Mouse (Mus musculus): ENCODE measurements at regions not wholly inside any gene's neighbourhood (a gene's known extent, or its start where the extent isn't known, plus 50 kb on each side); places are given as distances from the start of the nearest gene placed in this dataset.

GRCm38 (mm10) chr15:63532337-63533055 is 312.5 kb downstream of the Gsdmc2 start:
- no peak for DNase-seq

- DNase-seq = no peak
These were observed 317.7 kb downstream of the Gsdmc2 start for GRCm38 (mm10) chr15:63527318-63527717.

GRCm38 (mm10) chr15:63526820-63527219 is 318.2 kb downstream of the Gsdmc2 start:
- no peak for DNase-seq

- no peak for DNase-seq
These were observed 327.7 kb downstream of the Gsdmc2 start for GRCm38 (mm10) chr15:63517301-63517700.

- DNase-seq = no peak
These were observed 344.5 kb downstream of the Gsdmc2 start for GRCm38 (mm10) chr15:63500453-63500852.

- no peak for DNase-seq
These were observed 346.5 kb downstream of the Gsdmc2 start for GRCm38 (mm10) chr15:63498483-63498882.

GRCm38 (mm10) chr15:63497207-63497606 is 347.8 kb downstream of the Gsdmc2 start:
- no peak for DNase-seq

- DNase-seq = no peak
These were observed 360.1 kb downstream of the Gsdmc2 start for GRCm38 (mm10) chr15:63484910-63485309.

GRCm38 (mm10) chr15:63484217-63484887 is 360.6 kb downstream of the Gsdmc2 start:
- peak; percentile 34 for DNase-seq

- DNase-seq = no peak
These were observed 365.6 kb downstream of the Gsdmc2 start for GRCm38 (mm10) chr15:63479270-63479805.

- no peak for DNase-seq
These were observed 378.1 kb downstream of the Gsdmc2 start for GRCm38 (mm10) chr15:63466916-63467315.

- no peak for DNase-seq
These were observed 392.4 kb downstream of the Gsdmc2 start for GRCm38 (mm10) chr15:63452529-63452928.

- no peak for DNase-seq
These were observed 398.7 kb downstream of the Gsdmc2 start for GRCm38 (mm10) chr15:63446288-63446687.

GRCm38 (mm10) chr15:63445016-63445415 is 400.0 kb downstream of the Gsdmc2 start:
- DNase-seq = no peak

- DNase-seq = no peak
These were observed 402.7 kb downstream of the Gsdmc2 start for GRCm38 (mm10) chr15:63442146-63442780.

- no peak for DNase-seq
These were observed 432.3 kb downstream of the Gsdmc2 start for GRCm38 (mm10) chr15:63412649-63413048.

GRCm38 (mm10) chr15:63411771-63412118 is 433.2 kb downstream of the Gsdmc2 start:
- no peak for DNase-seq

- DNase-seq = no peak
These were observed 433.8 kb downstream of the Gsdmc2 start for GRCm38 (mm10) chr15:63410994-63411770.

GRCm38 (mm10) chr15:63400445-63400844 is 444.5 kb downstream of the Gsdmc2 start:
- DNase-seq = no peak

- DNase-seq = no peak
These were observed 445.0 kb downstream of the Gsdmc2 start for GRCm38 (mm10) chr15:63400011-63400410.

GRCm38 (mm10) chr15:63397485-63397884 is 447.5 kb downstream of the Gsdmc2 start:
- DNase-seq = no peak

- no peak for DNase-seq
These were observed 467.7 kb downstream of the Gsdmc2 start for GRCm38 (mm10) chr15:63377258-63377657.

Data from kidney, adult 11 months (tissue).